Mouse (Mus musculus) intestine, postnatal 0 days (tissue): ENCODE data around the gene Mfsd4a. TPM values are rescaled to one million over a fixed set of nuclear protein-coding genes. Genes with fewer than 3 reads are reported as not detected.

Experiments
- ATAC-seq: fragments of 200-750 bp; cut with Nextera tagmentation; 2 replicates; pipeline ENCODE4 v1.8.0; 2017; ENCODE audit warnings: mild to moderate bottlenecking, moderate TSS enrichment, moderate library complexity
- H3K27ac ChIP-seq: fragments of 300-500 bp; sonication (generic); 2 replicates; pipeline ENCODE4 v1.5.1; 2014; ENCODE audit warnings: mild to moderate bottlenecking, low read depth, low read length, moderate library complexity
- H3K27me3 ChIP-seq: fragments of 300-500 bp; sonication (generic); replicated peaks from 2 replicates; pipeline ENCODE4 v1.6.1; 2014; ENCODE audit warnings: low read length, mixed read lengths; ENCODE audit not compliant: control insufficient read depth, insufficient read depth
- H3K36me3 ChIP-seq: fragments of 300-500 bp; sonication (generic); 2 replicates; pipeline ENCODE4 v1.6.1; 2014; ENCODE audit warnings: mild to moderate bottlenecking, moderate library complexity; ENCODE audit not compliant: control insufficient read depth, insufficient read depth
- H3K4me1 ChIP-seq: fragments of 300-500 bp; sonication (generic); replicated peaks from 2 replicates; pipeline ENCODE4 v1.6.1; 2014; ENCODE audit warnings: antibody characterized with exemption, low read length, mixed read lengths; ENCODE audit not compliant: control insufficient read depth, insufficient read depth
- H3K4me2 ChIP-seq: fragments of 300-500 bp; sonication (generic); replicated peaks from 2 replicates; pipeline ENCODE4 v1.6.1; 2014; ENCODE audit warnings: low read depth, mild to moderate bottlenecking, moderate library complexity
- H3K4me3 ChIP-seq: fragments of 300-500 bp; sonication (generic); 2 replicates; pipeline ENCODE4 v1.5.1; 2014; ENCODE audit warnings: low read depth, low read length
- H3K9ac ChIP-seq: fragments of 300-500 bp; sonication (generic); 2 replicates; pipeline ENCODE4 v1.6.1; 2014; ENCODE audit warnings: mild to moderate bottlenecking, low read depth, low read length
- H3K9me3 ChIP-seq: fragments of 300-500 bp; sonication (generic); 2 replicates; pipeline ENCODE4 v1.6.1; 2016; ENCODE audit warnings: mixed run types; ENCODE audit not compliant: control insufficient read depth
- CTCF ChIP-seq: sonication (generic); IDR thresholded peaks from 2 replicates; pipeline ENCODE4 v1.5.1; 2016; ENCODE audit warnings: low read depth, mild to moderate bottlenecking, control low read depth, antibody characterized with exemption, moderate library complexity
- WGBS: fragments of 180-500 bp; shearing (Covaris S2); extraction: QIAGEN DNeasy Blood & Tissue Kit; methylation state at CpG from one replicate; pipeline ENCODE4 v1.1.7; 2014; 5-methylcytosine and 5-hydroxymethylcytosine counted together
- polyA plus RNA-seq: library from polyadenylated mRNA; unstranded; fragments of >200 nt; fragmentation: Nextera tagmentation; extraction: Ambion mirVana; gene quantifications from 2 replicates; pipeline ENCODE4 v1.2.1, GENCODE M21; 2015

The Mfsd4a gene
- polyA plus RNA-seq, 1 experiment from 2014 or later = 6.1 TPM

DNA sequence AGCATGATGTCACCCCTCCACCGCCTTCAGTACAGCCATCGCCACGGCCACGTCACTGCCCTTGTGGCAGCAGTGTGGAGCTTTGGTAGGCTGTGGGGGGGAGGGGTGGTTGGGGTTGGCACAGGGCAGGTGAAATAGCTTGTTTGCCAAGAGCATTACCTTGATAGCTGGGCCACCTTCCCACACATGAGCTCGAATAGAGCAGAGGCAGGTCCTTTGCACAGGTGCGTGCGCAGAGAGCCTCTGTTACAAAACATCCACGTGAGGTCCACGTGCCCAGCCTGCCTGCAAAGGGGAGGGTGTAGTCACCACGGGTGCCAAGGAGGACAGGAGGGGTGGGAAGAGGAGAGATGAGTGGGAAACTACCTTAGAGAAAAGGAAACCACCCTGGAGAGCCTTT, 7.7 kb upstream of the Mfsd4a start:
- H3K4me1 ChIP-seq = no peaks in the 10 kb centered on the region
- ATAC-seq = peak; percentile 45; the same call in 1 of the 2 replicates
- no peak overlapping the region for H3K9ac ChIP-seq
- H3K4me3 ChIP-seq = no peak overlapping the region
- H3K27me3 ChIP-seq = no peaks in the 10 kb centered on the region
- 84% methylated on average over 10 of the region's 10 CpGs for WGBS
- H3K4me2 ChIP-seq = no peak overlapping the region
- no peak for TF ChIP-seq CTCF
- H3K9me3 ChIP-seq = no peaks in the 10 kb centered on the region
- no peaks in the 10 kb centered on the region for H3K36me3 ChIP-seq
- no peak overlapping the region for H3K27ac ChIP-seq

GRCm38 (mm10) chr1:132070659-132071058, 2.8 kb upstream of the Mfsd4a start:
- H3K27ac ChIP-seq = no peak overlapping the region
- no peak overlapping the region for H3K4me3 ChIP-seq
- H3K27me3 ChIP-seq = peaks cover 21% of the 10 kb centered on the region
- H3K4me2 ChIP-seq = no peak overlapping the region
- no peak for ATAC-seq
- no peaks in the 10 kb centered on the region for H3K9me3 ChIP-seq
- WGBS = 81% methylated on average over 3 of the region's 3 CpGs
- H3K9ac ChIP-seq = no peak overlapping the region
- H3K4me1 ChIP-seq = no peaks in the 10 kb centered on the region
- no peaks in the 10 kb centered on the region for H3K36me3 ChIP-seq
- TF ChIP-seq CTCF = no peak

GRCm38 (mm10) chr1:132069436-132069835, 1.6 kb upstream of the Mfsd4a start:
- Histone ChIP-seq H3K27ac (no peak overlapping the region), H3K4me3 (no peak overlapping the region), H3K27me3 (peaks cover 21% of the 10 kb centered on the region), H3K9me3 (no peaks in the 10 kb centered on the region), H3K36me3 (no peaks in the 10 kb centered on the region), H3K4me1 (no peaks in the 10 kb centered on the region), H3K9ac (no peak overlapping the region), H3K4me2 (no peak overlapping the region)
- no peak for ATAC-seq
- WGBS = 87% methylated on average over 8 of the region's 8 CpGs
- no peak for TF ChIP-seq CTCF

GRCm38 (mm10) chr1:132065475-132066172, 2.2 kb downstream of the Mfsd4a start:
- H3K4me3 ChIP-seq = no peak overlapping the region
- no peak for ATAC-seq
- WGBS = 82% methylated on average over 8 of the region's 8 CpGs

GRCm38 (mm10) chr1:132065001-132065400, 2.9 kb downstream of the Mfsd4a start:
- no peaks in the 10 kb centered on the region for H3K9me3 ChIP-seq
- 68% methylated on average over 1 of the region's 1 CpGs for WGBS
- H3K4me2 ChIP-seq = no peak overlapping the region
- H3K27ac ChIP-seq = no peak overlapping the region
- H3K27me3 ChIP-seq = peaks cover 21% of the 10 kb centered on the region
- H3K9ac ChIP-seq = no peak overlapping the region
- H3K36me3 ChIP-seq = no peaks in the 10 kb centered on the region
- H3K4me1 ChIP-seq = 0 out of 2 replicates have a peak, but pooled peaks cover 2% of the 10 kb centered on the region
- ATAC-seq = no peak
- TF ChIP-seq CTCF = no peak
- H3K4me3 ChIP-seq = no peak overlapping the region

More at GRCm38 (mm10) chr1:132065475-132066172, 2.2 kb downstream of the Mfsd4a start:
- Histone ChIP-seq H3K27me3 (peaks cover 21% of the 10 kb centered on the region), H3K4me1 (0 out of 2 replicates have a peak, but pooled peaks cover 2% of the 10 kb centered on the region), H3K4me2 (no peak overlapping the region), H3K36me3 (no peaks in the 10 kb centered on the region), H3K9me3 (no peaks in the 10 kb centered on the region), H3K27ac (no peak overlapping the region), H3K9ac (no peak overlapping the region)
- no peak for TF ChIP-seq CTCF

GRCm38 (mm10) chr1:132063096-132063495, 4.8 kb downstream of the Mfsd4a start:
- H3K4me1 ChIP-seq = peaks cover 7% of the 10 kb centered on the region
- H3K27me3 ChIP-seq = peaks cover 12% of the 10 kb centered on the region
- no peak for ATAC-seq
- no peak overlapping the region for H3K4me3 ChIP-seq
- H3K4me2 ChIP-seq = no peak overlapping the region
- H3K9ac ChIP-seq = no peak overlapping the region
- WGBS = 90% methylated on average over 4 of the region's 4 CpGs
- TF ChIP-seq CTCF = no peak
- no peaks in the 10 kb centered on the region for H3K36me3 ChIP-seq
- H3K9me3 ChIP-seq = no peaks in the 10 kb centered on the region
- H3K27ac ChIP-seq = no peak overlapping the region
